Mouse (Mus musculus): Measurements from ENCODE around the gene Cpne7.

DNA sequence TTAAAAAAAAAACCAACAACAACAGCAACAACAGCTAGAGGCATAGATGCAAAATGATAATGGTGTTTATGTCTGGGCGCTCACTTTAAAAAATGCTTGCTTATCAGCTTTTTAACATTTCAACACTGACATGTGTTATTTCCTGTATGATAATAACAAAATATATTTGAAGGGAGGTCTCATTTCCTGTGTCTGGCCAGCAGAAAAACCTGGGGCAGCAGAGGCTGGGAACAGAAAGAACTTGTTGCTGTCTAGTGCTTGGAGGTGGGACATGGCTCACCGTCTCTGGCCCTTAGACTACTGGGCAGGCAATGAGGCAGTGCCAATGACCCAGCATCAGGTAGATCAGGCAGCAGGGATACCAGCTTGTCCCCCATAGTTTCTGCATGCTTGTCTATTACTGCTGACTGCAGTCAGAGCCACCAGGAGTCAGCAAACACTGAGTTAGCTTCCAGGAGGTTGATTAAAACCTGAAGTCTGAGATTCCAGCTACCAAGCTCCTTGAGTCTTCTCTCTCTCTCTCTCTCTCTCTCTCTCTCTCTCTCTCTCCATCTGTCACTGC, 3.2 kb upstream of the Cpne7 start:
- TF ChIP-seq CTCF (IDR thresholded peaks at IDR 0.05; ENCODE audit: borderline replicate concordance, insufficient read depth, low read depth, low read length) = no peak
- no peak for TF ChIP-seq POLR2A (IDR thresholded peaks at IDR 0.05; ENCODE audit: borderline replicate concordance, insufficient read depth, low read length)

Measured in cerebellum, adult 2 months (tissue).